Mouse (Mus musculus) liver, embryonic 15.5 days (tissue): ENCODE results near the gene Nmrk1. TPM values are rescaled to one million over a fixed set of nuclear protein-coding genes. Genes with fewer than 3 reads are reported as not detected.

ENCODE experiments used
- ATAC-seq: fragments of 200-750 bp; cut with Nextera tagmentation; 2 replicates; pipeline ENCODE4 v1.8.0; 2017; ENCODE audit warnings: moderate number of reproducible peaks, mild to moderate bottlenecking, moderate library complexity; ENCODE audit not compliant: insufficient read depth
- H3K27ac ChIP-seq: fragments of 300-500 bp; sonication (generic); replicated peaks from 2 replicates; pipeline ENCODE4 v1.5.1; 2015; ENCODE audit warnings: mild to moderate bottlenecking, inconsistent platforms
- H3K27me3 ChIP-seq: fragments of 300-500 bp; sonication (generic); 2 replicates; pipeline ENCODE4 v1.6.1; 2015; ENCODE audit warnings: mild to moderate bottlenecking, inconsistent platforms
- H3K36me3 ChIP-seq: fragments of 300-500 bp; sonication (generic); replicated peaks from 2 replicates; pipeline ENCODE4 v1.6.1; 2015; ENCODE audit warnings: moderate library complexity, mild to moderate bottlenecking, inconsistent platforms
- H3K4me1 ChIP-seq: fragments of 300-500 bp; sonication (generic); replicated peaks from 2 replicates; pipeline ENCODE4 v1.6.1; 2015; ENCODE audit warnings: inconsistent platforms
- H3K4me2 ChIP-seq: fragments of 300-500 bp; sonication (generic); 2 replicates; pipeline ENCODE4 v1.6.1; 2015; ENCODE audit warnings: moderate library complexity, mild to moderate bottlenecking, inconsistent platforms
- H3K4me3 ChIP-seq: fragments of 300-500 bp; sonication (generic); replicated peaks from 2 replicates; pipeline ENCODE4 v1.5.1; 2015; ENCODE audit warnings: mild to moderate bottlenecking, inconsistent platforms
- H3K9ac ChIP-seq: fragments of 300-500 bp; sonication (generic); 2 replicates; pipeline ENCODE4 v1.6.1; 2015; ENCODE audit warnings: moderate library complexity, mild to moderate bottlenecking, inconsistent platforms
- H3K9me3 ChIP-seq: fragments of 300-500 bp; sonication (generic); replicated peaks from 2 replicates; pipeline ENCODE4 v1.6.1; 2016; ENCODE audit warnings: inconsistent platforms
- WGBS: fragments of 180-500 bp; shearing (Covaris S2); methylation state at CpG from one replicate; pipeline ENCODE4 v1.1.7; 2015; ENCODE audit warnings: mixed read lengths; ENCODE audit not compliant: insufficient replicate concordance; 5-methylcytosine and 5-hydroxymethylcytosine counted together
- polyA plus RNA-seq: library from polyadenylated mRNA; unstranded; fragments of >200 nt; fragmentation: Nextera tagmentation; extraction: Ambion mirVana; gene quantifications from 2 replicates; pipeline ENCODE4 v1.2.1, GENCODE M21; 2015

Gene Nmrk1
- polyA plus RNA-seq, 1 experiment from 2014 or later: 5.5 TPM

GRCm38 (mm10) chr19:18638949-18639348 lies 7.2 kb downstream of the Nmrk1 start:
- ATAC-seq: no peak
- Histone ChIP-seq H3K36me3 (0 out of 2 replicates have a peak, but pooled peaks cover 3% of the 10 kb centered on the region), H3K4me1 (peaks cover 11% of the 10 kb centered on the region), H3K4me3 (no peak overlapping the region), H3K9ac (no peak overlapping the region), H3K9me3 (no peaks in the 10 kb centered on the region), H3K27ac (no peak overlapping the region), H3K4me2 (no peak overlapping the region), H3K27me3 (no peaks in the 10 kb centered on the region)
- WGBS: 36% methylated on average over 5 of the region's 5 CpGs

- no peaks in the 10 kb centered on the region for H3K27me3 ChIP-seq
- no peak overlapping the region for H3K9ac ChIP-seq
- 0 out of 2 replicates have a peak, but pooled peaks cover 3% of the 10 kb centered on the region for H3K36me3 ChIP-seq
- H3K9me3 ChIP-seq: no peaks in the 10 kb centered on the region
- no peak overlapping the region for H3K4me2 ChIP-seq
- no peak overlapping the region for H3K4me3 ChIP-seq
- 37% methylated on average over 2 of the region's 2 CpGs for WGBS
- H3K27ac ChIP-seq: no peak overlapping the region
- H3K4me1 ChIP-seq: peaks cover 17% of the 10 kb centered on the region
- no peak for ATAC-seq
Measured at GRCm38 (mm10) chr19:18639552-18639951, 7.8 kb downstream of the Nmrk1 start.

- Histone ChIP-seq H3K9ac (no peak overlapping the region), H3K36me3 (0 out of 2 replicates have a peak, but pooled peaks cover 3% of the 10 kb centered on the region), H3K4me2 (no peak overlapping the region), H3K27me3 (no peaks in the 10 kb centered on the region), H3K27ac (no peak overlapping the region), H3K4me3 (no peak overlapping the region), H3K9me3 (no peaks in the 10 kb centered on the region), H3K4me1 (peaks cover 31% of the 10 kb centered on the region)
- no peak for ATAC-seq
- WGBS: 72% methylated on average over 4 of the region's 4 CpGs
Measured at GRCm38 (mm10) chr19:18641001-18641400, 9.3 kb downstream of the Nmrk1 start.

GRCm38 (mm10) chr19:18643411-18643810 lies 11.7 kb downstream of the Nmrk1 start:
- Histone ChIP-seq H3K27ac (peak overlapping the region; percentile 84), H3K36me3 (0 out of 2 replicates have a peak, but pooled peaks cover 3% of the 10 kb centered on the region), H3K4me3 (0 out of 2 replicates have a peak overlapping the region, but pooled peaks have one; percentile 3), H3K4me2 (peak overlapping the region; percentile 60; the same call in 1 of the 2 replicates), H3K4me1 (peaks cover 55% of the 10 kb centered on the region), H3K9ac (no peak overlapping the region), H3K27me3 (no peaks in the 10 kb centered on the region), H3K9me3 (no peaks in the 10 kb centered on the region)
- 71% methylated on average over 4 of the region's 4 CpGs for WGBS
- no peak for ATAC-seq

GRCm38 (mm10) chr19:18644084-18644483 lies 12.3 kb downstream of the Nmrk1 start:
- H3K27me3 ChIP-seq: no peaks in the 10 kb centered on the region
- 0 out of 2 replicates have a peak overlapping the region, but pooled peaks have one; percentile 3 for H3K4me3 ChIP-seq
- H3K9me3 ChIP-seq: no peaks in the 10 kb centered on the region
- peak overlapping the region; percentile 84 for H3K27ac ChIP-seq
- WGBS: 24% methylated on average over 6 of the region's 6 CpGs
- no peak overlapping the region for H3K9ac ChIP-seq
- peaks cover 59% of the 10 kb centered on the region for H3K4me1 ChIP-seq
- H3K36me3 ChIP-seq: 0 out of 2 replicates have a peak, but pooled peaks cover 3% of the 10 kb centered on the region
- H3K4me2 ChIP-seq: peak overlapping the region; percentile 60
- ATAC-seq: peak; percentile 87

GRCm38 (mm10) chr19:18646397-18646796 lies 14.6 kb downstream of the Nmrk1 start:
- Histone ChIP-seq H3K4me1 (peaks cover 81% of the 10 kb centered on the region), H3K27me3 (no peaks in the 10 kb centered on the region), H3K36me3 (0 out of 2 replicates have a peak, but pooled peaks cover 3% of the 10 kb centered on the region), H3K4me3 (no peak overlapping the region), H3K27ac (peak overlapping the region; percentile 84), H3K4me2 (peak overlapping the region; percentile 42), H3K9ac (no peak overlapping the region), H3K9me3 (no peaks in the 10 kb centered on the region)
- WGBS: 29% methylated on average over 3 of the region's 3 CpGs
- 0 out of 2 replicates have a peak, but pooled peaks have one; percentile 21 for ATAC-seq

- Histone ChIP-seq H3K4me1 (peaks cover 81% of the 10 kb centered on the region), H3K4me3 (no peak overlapping the region), H3K9ac (peak overlapping the region; percentile 19; the same call in 1 of the 2 replicates), H3K4me2 (peak overlapping the region; percentile 42), H3K27me3 (no peaks in the 10 kb centered on the region), H3K36me3 (no peaks in the 10 kb centered on the region), H3K27ac (peak overlapping the region; percentile 84), H3K9me3 (no peaks in the 10 kb centered on the region)
- 8% methylated on average over 5 of the region's 5 CpGs for WGBS
- ATAC-seq: peak; percentile 74
Measured at GRCm38 (mm10) chr19:18646853-18647420, 15.2 kb downstream of the Nmrk1 start.

GRCm38 (mm10) chr19:18647775-18648557 lies 16.2 kb downstream of the Nmrk1 start:
- Histone ChIP-seq H3K36me3 (no peaks in the 10 kb centered on the region), H3K9ac (no peak overlapping the region), H3K27ac (peak overlapping the region; percentile 84), H3K27me3 (no peaks in the 10 kb centered on the region), H3K9me3 (no peaks in the 10 kb centered on the region), H3K4me1 (peaks cover 80% of the 10 kb centered on the region), H3K4me2 (no peak overlapping the region), H3K4me3 (no peak overlapping the region)
- ATAC-seq: no peak
- 62% methylated on average over 9 of the region's 9 CpGs for WGBS

- WGBS: 82% methylated on average over 6 of the region's 6 CpGs
- Histone ChIP-seq H3K9ac (no peak overlapping the region), H3K4me2 (no peak overlapping the region), H3K4me1 (peaks cover 79% of the 10 kb centered on the region), H3K36me3 (no peaks in the 10 kb centered on the region), H3K4me3 (no peak overlapping the region), H3K27me3 (no peaks in the 10 kb centered on the region), H3K9me3 (no peaks in the 10 kb centered on the region), H3K27ac (0 out of 2 replicates have a peak overlapping the region, but pooled peaks have one; percentile 84)
- ATAC-seq: no peak
Measured at GRCm38 (mm10) chr19:18648558-18648945, 16.8 kb downstream of the Nmrk1 start.

GRCm38 (mm10) chr19:18649955-18650354 lies 18.2 kb downstream of the Nmrk1 start:
- H3K4me1 ChIP-seq: peaks cover 72% of the 10 kb centered on the region
- peak overlapping the region; percentile 19 for H3K27ac ChIP-seq
- H3K27me3 ChIP-seq: no peaks in the 10 kb centered on the region
- H3K9ac ChIP-seq: no peak overlapping the region
- 26% methylated on average over 4 of the region's 4 CpGs for WGBS
- H3K36me3 ChIP-seq: no peaks in the 10 kb centered on the region
- peak overlapping the region; percentile 32 for H3K4me2 ChIP-seq
- no peaks in the 10 kb centered on the region for H3K9me3 ChIP-seq
- H3K4me3 ChIP-seq: no peak overlapping the region
- no peak for ATAC-seq

GRCm38 (mm10) chr19:18650473-18650872 lies 18.7 kb downstream of the Nmrk1 start:
- H3K36me3 ChIP-seq: no peaks in the 10 kb centered on the region
- WGBS: 28% methylated on average over 6 of the region's 6 CpGs
- H3K4me3 ChIP-seq: no peak overlapping the region
- no peaks in the 10 kb centered on the region for H3K27me3 ChIP-seq
- peak overlapping the region; percentile 32 for H3K4me2 ChIP-seq
- H3K9ac ChIP-seq: no peak overlapping the region
- no peaks in the 10 kb centered on the region for H3K9me3 ChIP-seq
- peak overlapping the region; percentile 19 for H3K27ac ChIP-seq
- H3K4me1 ChIP-seq: peaks cover 69% of the 10 kb centered on the region
- ATAC-seq: peak; percentile 21; the same call in 1 of the 2 replicates
